Mouse (Mus musculus) bone marrow, adult 2 months (tissue): ENCODE measurements around the gene Ptprg.

ENCODE experiments used
- CTCF ChIP-seq: fragments of 200-500 bp; IDR thresholded peaks from 2 replicates; pipeline ENCODE4 v1.5.1; 2011; ENCODE audit warnings: low read length, control low read depth; ENCODE audit not compliant: control insufficient read depth, insufficient read depth
- POLR2A ChIP-seq: fragments of 200-500 bp; IDR thresholded peaks from 2 replicates; pipeline ENCODE4 v1.6.1; 2011; ENCODE audit warnings: low read depth, mild to moderate bottlenecking, control low read depth, low read length, borderline replicate concordance; ENCODE audit not compliant: control insufficient read depth

DNA sequence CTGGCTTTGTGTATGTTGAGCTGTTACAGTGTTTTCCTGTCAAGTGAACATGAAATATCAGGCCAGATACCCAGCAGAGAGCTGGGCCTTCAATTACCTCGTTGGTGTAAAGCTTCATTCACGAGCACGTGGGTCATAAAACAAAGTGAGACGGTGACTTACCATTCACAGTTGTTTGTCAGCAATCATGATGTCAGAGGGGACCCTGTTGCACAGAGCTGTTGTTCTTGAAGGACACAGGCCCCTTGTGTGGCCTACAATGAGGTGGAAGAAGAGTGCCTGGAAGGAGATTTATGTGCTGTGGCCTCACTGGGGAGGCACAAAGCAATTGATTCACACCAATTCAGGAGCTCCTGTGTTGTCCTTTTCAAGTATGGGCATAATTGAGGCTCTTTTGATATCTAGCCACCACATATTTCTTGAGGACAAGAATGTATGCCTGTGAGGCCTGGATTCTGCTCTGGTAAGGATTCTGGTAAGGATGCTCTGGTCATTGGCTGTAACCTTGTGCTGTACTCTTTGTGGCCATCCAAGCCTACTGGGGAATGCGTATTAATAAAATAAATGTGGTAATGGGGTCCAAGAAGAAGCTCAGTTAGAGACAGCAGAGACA is 503.7 kb downstream of the Ptprg start:
- TF ChIP-seq POLR2A = no peak
- no peak for TF ChIP-seq CTCF
